Mouse (Mus musculus): Measurements from ENCODE around the gene Magix. TPM values are rescaled to one million over a fixed set of nuclear protein-coding genes. Genes with fewer than 3 reads are reported as not detected.
A peak's percentile ranks its signal among the peaks of the same experiment; 100 is the strongest.

The Magix gene
- polyA plus RNA-seq, 1 experiment from 2014 or later = 0.18 TPM

DNA sequence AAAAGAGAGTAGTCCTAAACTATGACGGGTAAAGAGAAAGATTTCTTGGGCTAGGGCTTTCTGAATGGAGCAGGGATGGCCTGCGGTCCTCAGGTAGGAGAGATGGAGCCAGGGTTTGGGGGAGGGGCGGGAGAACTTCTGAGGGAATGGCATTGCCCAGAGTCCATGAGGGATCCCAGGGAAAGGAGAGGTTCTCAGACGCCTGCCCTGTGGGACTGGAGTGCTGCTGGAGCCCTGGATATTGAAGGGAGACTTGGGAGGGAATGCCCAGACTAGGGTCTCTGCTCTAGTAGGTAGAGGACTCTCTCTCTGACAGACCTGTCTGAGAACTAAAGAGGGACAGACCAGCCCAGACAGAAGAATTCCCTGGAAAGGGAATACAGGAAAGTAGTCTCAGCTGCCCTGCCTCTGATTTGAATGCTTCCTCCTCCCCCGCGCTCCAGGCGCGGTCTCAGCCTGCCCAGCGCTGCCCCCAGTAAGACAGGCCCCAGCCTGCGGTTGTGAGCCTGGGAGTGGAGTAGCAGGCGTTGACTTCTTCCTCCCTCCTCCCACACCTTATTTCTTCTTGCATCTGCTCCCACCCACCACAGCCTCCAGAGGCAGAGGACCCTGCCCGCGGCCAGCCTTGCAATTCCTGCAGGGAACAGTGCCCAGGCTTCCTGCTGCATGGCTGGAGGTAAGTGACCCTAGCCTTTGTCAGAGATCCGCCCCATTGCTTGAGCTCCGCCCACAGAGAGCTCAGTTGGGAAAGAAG, 22.8 kb downstream of the Magix start:
- H3K9me3 ChIP-seq (replicated peaks) = no peaks in the 10 kb centered on the region
- H3K4me2 ChIP-seq = peak overlapping the region; percentile 76
- H3K4me1 ChIP-seq (replicated peaks) = peaks cover 13% of the 10 kb centered on the region; the same call in 1 of the 2 replicates
- peak overlapping the region; percentile 78 for H3K9ac ChIP-seq
- 18% methylated on average over 14 of the region's 15 CpGs for WGBS
- peak overlapping the region; percentile 80 for H3K27ac ChIP-seq (ENCODE audit: poor library complexity, severe bottlenecking)
- peak overlapping the region; percentile 63 for H3K4me3 ChIP-seq
- peaks cover 3% of the 10 kb centered on the region; the same call in 1 of the 2 replicates for H3K36me3 ChIP-seq
- peak; percentile 50; the same call in 1 of the 2 replicates for ATAC-seq (ENCODE audit: insufficient number of reproducible peaks, low FRiP score)
- H3K27me3 ChIP-seq (replicated peaks) = no peaks in the 10 kb centered on the region

- Histone ChIP-seq H3K4me1 (replicated peaks) (peaks cover 13% of the 10 kb centered on the region; the same call in 1 of the 2 replicates), H3K27me3 (replicated peaks) (no peaks in the 10 kb centered on the region), H3K4me2 (peak within 1 kb of the TSS; percentile 76), H3K36me3 (peaks cover 3% of the 10 kb centered on the region; the same call in 1 of the 2 replicates), H3K27ac (ENCODE audit: poor library complexity, severe bottlenecking) (peak within 1 kb of the TSS; percentile 80), H3K9ac (peak within 1 kb of the TSS; percentile 78), H3K9me3 (replicated peaks) (no peaks in the 10 kb centered on the region), H3K4me3 (peak within 1 kb of the TSS; percentile 63)
- WGBS = 25% methylated on average over 26 of the region's 26 CpGs
- peak; percentile 76 for ATAC-seq (ENCODE audit: insufficient number of reproducible peaks, low FRiP score)
These were observed 23.8 kb downstream of the Magix start, which contains the start of gene Prickle3 for GRCm38 (mm10) chrX:7657221-7657639. TSS of gene Prickle3 (plus strand) at chrX:7657260.

GRCm38 (mm10) chrX:7648671-7649304, 32.3 kb downstream of the Magix start:
- WGBS = 18% methylated on average over 25 of the region's 25 CpGs
- Histone ChIP-seq H3K9me3 (replicated peaks) (no peaks in the 10 kb centered on the region), H3K27me3 (replicated peaks) (no peaks in the 10 kb centered on the region)

DNA sequence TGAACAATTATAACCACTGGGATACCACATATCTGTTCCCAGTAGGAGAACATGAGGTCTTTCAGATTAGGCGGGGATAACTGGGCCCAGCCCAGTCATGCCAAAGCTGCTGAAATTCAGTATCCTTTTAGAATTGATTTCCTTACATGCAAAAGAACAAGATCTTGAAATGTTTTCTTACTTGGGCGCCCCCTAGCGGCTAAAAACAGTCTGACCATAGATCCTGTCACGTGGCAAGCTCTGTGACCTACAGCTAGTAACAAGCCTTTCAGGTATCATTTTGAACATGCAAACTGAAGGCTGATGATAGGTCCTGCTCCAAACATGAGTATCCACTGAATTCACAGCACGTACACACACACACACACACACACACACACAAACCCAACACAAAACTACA, 35.7 kb downstream of the Magix start:
- Histone ChIP-seq H3K4me3 (no peak overlapping the region), H3K9ac (no peak overlapping the region), H3K4me2 (no peak overlapping the region), H3K9me3 (replicated peaks) (no peaks in the 10 kb centered on the region), H3K36me3 (no peaks in the 10 kb centered on the region), H3K27me3 (replicated peaks) (peaks cover 10% of the 10 kb centered on the region), H3K4me1 (replicated peaks) (0 out of 2 replicates have a peak, but pooled peaks cover 6% of the 10 kb centered on the region), H3K27ac (ENCODE audit: poor library complexity, severe bottlenecking) (no peak overlapping the region)
- no peak for ATAC-seq (ENCODE audit: insufficient number of reproducible peaks, low FRiP score)
- 8% methylated on average over 5 of the region's 5 CpGs for WGBS

More at GRCm38 (mm10) chrX:7648671-7649304, 32.3 kb downstream of the Magix start:
- Histone ChIP-seq H3K27ac (ENCODE audit: poor library complexity, severe bottlenecking) (peak overlapping the region; percentile 76), H3K4me1 (replicated peaks) (0 out of 2 replicates have a peak, but pooled peaks cover 3% of the 10 kb centered on the region), H3K9ac (peak overlapping the region; percentile 81), H3K4me2 (peak overlapping the region; percentile 67), H3K36me3 (no peaks in the 10 kb centered on the region), H3K4me3 (peak overlapping the region; percentile 59)
- peak; percentile 97 for ATAC-seq (ENCODE audit: insufficient number of reproducible peaks, low FRiP score)

DNA sequence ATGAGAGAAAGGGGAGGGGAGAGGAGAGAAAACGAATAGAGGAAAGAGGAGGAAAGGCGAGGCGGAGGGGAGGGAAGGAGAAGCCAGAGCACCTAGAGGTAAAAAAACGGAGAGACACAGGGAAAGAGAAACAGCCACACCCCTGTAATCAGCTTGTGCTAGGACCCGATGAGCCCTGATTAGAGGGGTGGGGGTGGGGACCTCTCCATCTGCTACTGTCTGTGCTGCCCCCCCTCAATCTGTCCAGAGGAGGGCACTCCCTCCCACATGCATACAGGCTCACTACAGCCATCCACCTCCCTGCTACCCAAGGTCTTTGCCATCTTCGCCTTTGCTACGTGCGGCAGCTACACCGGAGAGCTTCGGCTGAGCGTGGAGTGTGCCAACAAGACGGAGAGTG, 40.3 kb downstream of the Magix start:
- H3K4me1 ChIP-seq (replicated peaks) = 0 out of 2 replicates have a peak, but pooled peaks cover 3% of the 10 kb centered on the region
- H3K4me3 ChIP-seq = no peak overlapping the region
- no peak overlapping the region for H3K27ac ChIP-seq (ENCODE audit: poor library complexity, severe bottlenecking)
- no peaks in the 10 kb centered on the region for H3K36me3 ChIP-seq
- peaks cover 26% of the 10 kb centered on the region for H3K27me3 ChIP-seq (replicated peaks)
- H3K4me2 ChIP-seq = no peak overlapping the region
- ATAC-seq (ENCODE audit: insufficient number of reproducible peaks, low FRiP score) = no peak
- no peak overlapping the region for H3K9ac ChIP-seq
- WGBS = 29% methylated on average over 11 of the region's 12 CpGs
- H3K9me3 ChIP-seq (replicated peaks) = 0 out of 2 replicates have a peak, but pooled peaks cover under 1% of the 10 kb centered on the region

DNA sequence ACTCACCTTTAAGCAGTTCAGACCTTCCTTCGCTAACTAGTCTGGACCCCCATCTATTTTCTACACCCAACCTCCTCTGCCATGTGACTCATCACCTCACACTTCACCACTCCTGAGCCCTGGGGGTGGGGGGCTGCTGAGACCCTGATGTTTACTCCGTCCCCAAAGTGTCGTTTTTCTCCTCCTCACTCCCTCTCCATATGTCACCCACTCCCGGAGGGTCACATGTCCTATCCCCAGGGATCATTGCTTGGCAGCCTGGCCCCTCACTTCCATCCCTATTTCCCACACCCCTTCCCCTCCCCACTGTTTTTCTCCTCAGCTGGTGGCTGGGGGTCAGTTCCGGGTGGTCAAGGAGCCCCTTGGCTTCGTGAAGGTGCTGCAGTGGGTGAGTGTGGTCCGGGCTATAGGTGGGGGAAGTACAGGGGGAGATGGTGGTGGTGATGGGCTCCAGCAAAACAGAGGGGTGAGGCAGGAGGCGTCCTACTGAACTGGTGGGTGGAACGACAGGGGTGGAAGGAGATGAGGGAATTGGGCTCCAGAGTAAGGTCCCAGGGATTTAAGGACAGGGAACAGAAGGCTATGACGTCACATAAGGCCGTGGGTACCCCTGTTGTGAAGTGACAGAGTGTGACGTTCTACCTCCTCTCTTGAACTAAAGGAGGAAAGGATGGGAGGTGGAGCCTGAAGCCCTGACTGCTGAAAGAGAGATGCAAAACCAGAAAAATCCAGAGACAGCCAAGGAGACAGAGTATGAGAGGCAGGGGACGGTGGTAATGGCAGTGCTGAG, 41.3 kb downstream of the Magix start:
- 26% methylated on average over 13 of the region's 13 CpGs for WGBS
- no peak overlapping the region for H3K9ac ChIP-seq
- H3K4me1 ChIP-seq (replicated peaks) = 0 out of 2 replicates have a peak, but pooled peaks cover 3% of the 10 kb centered on the region
- H3K27ac ChIP-seq (ENCODE audit: poor library complexity, severe bottlenecking) = no peak overlapping the region
- H3K9me3 ChIP-seq (replicated peaks) = peaks cover 5% of the 10 kb centered on the region; the same call in 1 of the 2 replicates
- peaks cover 26% of the 10 kb centered on the region for H3K27me3 ChIP-seq (replicated peaks)
- peak overlapping the region; percentile 52; the same call in 1 of the 2 replicates for H3K4me2 ChIP-seq
- no peaks in the 10 kb centered on the region for H3K36me3 ChIP-seq
- no peak for ATAC-seq (ENCODE audit: insufficient number of reproducible peaks, low FRiP score)
- H3K4me3 ChIP-seq = no peak overlapping the region

DNA sequence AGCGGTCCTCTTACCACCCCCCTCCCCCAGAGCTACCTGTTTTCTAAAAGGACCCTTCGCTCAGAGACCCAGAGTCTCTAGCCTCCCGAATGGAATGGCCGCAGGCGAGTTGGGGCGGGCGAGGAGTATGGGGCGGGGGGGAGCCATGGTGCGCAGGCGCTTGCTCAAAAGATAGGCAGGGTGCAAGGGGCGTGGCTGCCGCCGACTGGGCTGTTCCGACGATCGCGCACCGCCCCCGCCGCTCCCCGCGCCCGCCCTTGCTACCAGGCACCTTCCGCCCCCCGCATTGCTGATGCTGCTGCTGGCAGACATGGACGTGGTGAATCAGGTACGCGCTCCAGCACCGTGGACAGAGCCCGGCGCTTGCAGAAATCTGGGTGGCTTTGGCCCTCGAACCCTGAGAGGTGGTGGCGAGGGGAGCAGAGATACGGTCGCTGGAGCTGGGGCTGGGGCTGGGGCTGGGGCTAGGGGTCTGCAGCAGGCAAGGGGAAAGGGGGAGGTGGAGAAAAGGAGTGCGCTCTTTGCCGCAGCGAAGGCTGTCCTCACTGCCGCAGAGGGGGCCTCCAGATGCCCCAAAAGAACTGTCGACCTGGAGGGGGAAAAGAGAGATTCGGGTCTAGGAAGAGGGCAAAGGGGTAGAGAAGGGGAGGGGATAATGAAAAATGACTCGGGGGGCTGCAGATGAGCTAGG, 42.5 kb downstream of the Magix start, which contains the start of gene Syp:
TSS of gene Syp (plus strand) at position 71 of the 691 bp plus-strand sequence.
- peaks cover 26% of the 10 kb centered on the region for H3K27me3 ChIP-seq (replicated peaks)
- H3K27ac ChIP-seq (ENCODE audit: poor library complexity, severe bottlenecking) = no peak within 1 kb of the TSS
- H3K9me3 ChIP-seq (replicated peaks) = peaks cover 5% of the 10 kb centered on the region; the same call in 1 of the 2 replicates
- 0 out of 2 replicates have a peak, but pooled peaks cover 3% of the 10 kb centered on the region for H3K4me1 ChIP-seq (replicated peaks)
- peak within 1 kb of the TSS; percentile 52 for H3K4me2 ChIP-seq
- peak within 1 kb of the TSS; percentile 30 for H3K4me3 ChIP-seq
- peak; percentile 83 for ATAC-seq (ENCODE audit: insufficient number of reproducible peaks, low FRiP score)
- 13% methylated on average over 41 of the region's 42 CpGs for WGBS
- no peaks in the 10 kb centered on the region for H3K36me3 ChIP-seq
- H3K9ac ChIP-seq = 0 out of 2 replicates have a peak within 1 kb of the TSS, but pooled peaks have one; percentile 18

GRCm38 (mm10) chrX:7635101-7635500, 46.0 kb downstream of the Magix start:
- WGBS = 30% methylated on average over 3 of the region's 3 CpGs
- Histone ChIP-seq H3K4me1 (replicated peaks) (no peaks in the 10 kb centered on the region), H3K9me3 (replicated peaks) (peaks cover 5% of the 10 kb centered on the region; the same call in 1 of the 2 replicates), H3K4me3 (no peak overlapping the region), H3K27me3 (replicated peaks) (peaks cover 15% of the 10 kb centered on the region; the same call in 1 of the 2 replicates), H3K36me3 (no peaks in the 10 kb centered on the region), H3K9ac (no peak overlapping the region), H3K27ac (ENCODE audit: poor library complexity, severe bottlenecking) (no peak overlapping the region), H3K4me2 (no peak overlapping the region)
- ATAC-seq (ENCODE audit: insufficient number of reproducible peaks, low FRiP score) = no peak

DNA sequence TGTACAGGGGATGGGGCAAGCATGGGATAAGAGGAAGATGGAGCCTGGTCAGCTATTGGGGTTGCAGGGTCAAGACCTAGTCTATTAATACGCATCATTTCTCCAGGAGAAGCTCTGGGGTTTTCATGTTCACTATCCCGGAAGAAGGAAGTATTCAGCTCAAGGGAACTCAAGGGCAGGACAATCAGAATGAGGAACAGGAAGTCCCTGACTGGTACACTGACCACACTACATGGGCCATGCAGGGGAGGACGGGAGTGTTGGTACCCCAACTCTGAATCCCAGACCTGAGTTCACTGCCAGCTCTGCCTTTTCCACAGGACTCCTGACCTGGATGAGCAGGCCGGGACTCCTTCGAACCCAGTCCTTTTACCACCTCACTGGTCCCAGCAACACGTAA, 48.5 kb downstream of the Magix start:
- no peaks in the 10 kb centered on the region for H3K4me1 ChIP-seq (replicated peaks)
- H3K27me3 ChIP-seq (replicated peaks) = no peaks in the 10 kb centered on the region
- H3K4me3 ChIP-seq = no peak overlapping the region
- no peak overlapping the region for H3K27ac ChIP-seq (ENCODE audit: poor library complexity, severe bottlenecking)
- ATAC-seq (ENCODE audit: insufficient number of reproducible peaks, low FRiP score) = no peak
- no peak overlapping the region for H3K4me2 ChIP-seq
- H3K36me3 ChIP-seq = no peaks in the 10 kb centered on the region
- no peak overlapping the region for H3K9ac ChIP-seq
- peaks cover 5% of the 10 kb centered on the region; the same call in 1 of the 2 replicates for H3K9me3 ChIP-seq (replicated peaks)
- 80% methylated on average over 6 of the region's 6 CpGs for WGBS

Data from heart, embryonic 12.5 days (tissue).